Mouse (Mus musculus): Measurements from ENCODE around the gene Akap6. TPM values are rescaled to one million over a fixed set of nuclear protein-coding genes. Genes with fewer than 3 reads are reported as not detected.

The Akap6 gene
- total and polyA plus RNA-seq, 3 experiments = not detected

- Histone ChIP-seq H3K36me3 (ENCODE audit: control insufficient read depth in 1 of 2, insufficient read depth in 2 of 2, low read length in 2 of 2) (no peaks in the 10 kb centered on the region), H3K27me3 (ENCODE audit: control insufficient read depth in 1 of 2, insufficient read depth in 2 of 2, low read length in 2 of 2) (peaks cover 0 to 7% of the 10 kb centered on the region in 2 experiments; a peak in 2 of 4 replicates), H3K9me3 (replicated peaks; ENCODE audit: insufficient read depth, low read length) (no peaks in the 10 kb centered on the region), H3K4me3 (ENCODE audit: control insufficient read depth in 1 of 2, insufficient read depth in 1 of 2, low read depth in 2 of 2, low read length in 2 of 2) (no peak overlapping the region), H3K9ac (ENCODE audit: control insufficient read depth, low read depth, low read length, poor library complexity, severe bottlenecking) (no peak overlapping the region), H3K27ac (ENCODE audit: control insufficient read depth, low read depth, low read length) (no peak overlapping the region), H3K79me2 (ENCODE audit: control insufficient read depth, insufficient read depth, low read length, poor library complexity) (no peaks in the 10 kb centered on the region), H3K4me1 (ENCODE audit: control insufficient read depth in 1 of 2, insufficient read depth in 2 of 2, low read length in 2 of 2) (no peaks in the 10 kb centered on the region)
- TF ChIP-seq SMC3 (IDR thresholded peaks at IDR 0.05; ENCODE audit: low read depth, low read length) (no peak), MAFK (IDR thresholded peaks at IDR 0.05; ENCODE audit: borderline replicate concordance, low read depth, low read length) (no peak), ELF1 (IDR thresholded peaks at IDR 0.05; ENCODE audit: low read depth, low read length) (no peak), GABPA (IDR thresholded peaks at IDR 0.05; ENCODE audit: low read depth, low read length) (no peak), TBP (IDR thresholded peaks at IDR 0.05; ENCODE audit: low read depth, low read length) (no peak), UBTF (IDR thresholded peaks at IDR 0.05; ENCODE audit: borderline replicate concordance, insufficient read depth, low read depth, low read length) (no peak), CHD1 (IDR thresholded peaks at IDR 0.05; ENCODE audit: low read depth, low read length) (no peak), ZKSCAN1 (IDR thresholded peaks at IDR 0.05; ENCODE audit: low read depth, low read length) (no peak), MAZ (IDR thresholded peaks at IDR 0.05; ENCODE audit: low read depth, low read length) (no peak), POLR2AphosphoS5 (IDR thresholded peaks at IDR 0.05; ENCODE audit: borderline replicate concordance, low read depth, low read length) (no peak), CTCF (IDR thresholded peaks at IDR 0.05 in 2 of 3, conservative IDR thresholded peaks at IDR 0.05 in 1 of 3; ENCODE audit: control insufficient read depth in 1 of 3, insufficient read depth in 1 of 3, low read depth in 2 of 3, low read length in 3 of 3, poor library complexity in 1 of 3, severe bottlenecking in 1 of 3) (no peak), KAT2A (conservative IDR thresholded peaks at IDR 0.05; ENCODE audit: low read depth, low read length) (no peak), ETS1 (IDR thresholded peaks at IDR 0.05; ENCODE audit: low read depth, low read length) (no peak), NRF1 (IDR thresholded peaks at IDR 0.05; ENCODE audit: insufficient read depth, low read depth, low read length, poor library complexity, severe bottlenecking) (no peak), ZNF384 (IDR thresholded peaks at IDR 0.05; ENCODE audit: low read depth, low read length) (no peak), ZMIZ1 (IDR thresholded peaks at IDR 0.05; ENCODE audit: low read depth, low read length) (no peak)
- DNase-seq (ENCODE audit: low read depth, low spot score) = no peak
These were observed 96.6 kb downstream of the Akap6 start for GRCm38 (mm10) chr12:52795551-52796470.

- H3K27ac ChIP-seq (ENCODE audit: control insufficient read depth, low read depth, low read length) = no peak overlapping the region
- H3K9ac ChIP-seq (ENCODE audit: control insufficient read depth, low read depth, low read length, poor library complexity, severe bottlenecking) = no peak overlapping the region
- H3K79me2 ChIP-seq (ENCODE audit: control insufficient read depth, insufficient read depth, low read length, poor library complexity) = no peaks in the 10 kb centered on the region
- H3K27me3 ChIP-seq (ENCODE audit: control insufficient read depth in 1 of 2, insufficient read depth in 2 of 2, low read length in 2 of 2) = peaks cover 0 to 7% of the 10 kb centered on the region in 2 experiments; a peak in 2 of 4 replicates
- TF ChIP-seq BHLHE40 (IDR thresholded peaks at IDR 0.05; ENCODE audit: borderline replicate concordance, low read depth, low read length) (no peak), CHD2 (IDR thresholded peaks at IDR 0.05; ENCODE audit: low read length) (no peak)
- no peaks in the 10 kb centered on the region for H3K4me1 ChIP-seq (ENCODE audit: control insufficient read depth in 1 of 2, insufficient read depth in 2 of 2, low read length in 2 of 2)
- DNase-seq (ENCODE audit: low read depth, low spot score) = no peak
- H3K9me3 ChIP-seq (replicated peaks; ENCODE audit: insufficient read depth, low read length) = no peaks in the 10 kb centered on the region
- no peaks in the 10 kb centered on the region for H3K36me3 ChIP-seq (ENCODE audit: control insufficient read depth in 1 of 2, insufficient read depth in 2 of 2, low read length in 2 of 2)
- H3K4me3 ChIP-seq (ENCODE audit: control insufficient read depth in 1 of 2, insufficient read depth in 1 of 2, low read depth in 2 of 2, low read length in 2 of 2) = no peak overlapping the region
These were observed 97.2 kb downstream of the Akap6 start for GRCm38 (mm10) chr12:52796471-52796795.
